Mouse (Mus musculus): Measurements from ENCODE around the gene Cldn7.
A peak's percentile ranks its signal among the peaks of the same experiment; 100 is the strongest.
"Not testable (repeated sequence)": the region's sequence is repeated elsewhere in the genome, so short reads cannot be mapped to it uniquely, and the experiment has no call there.

The Cldn7 gene

GRCm38 (mm10) chr11:69964650-69965270 lies at the start of gene Cldn7:
Gene Cldn7 (plus strand): TSS chr11:69964779.
- DNase-seq (ENCODE audit: low read depth, low spot score) = no peak

DNA sequence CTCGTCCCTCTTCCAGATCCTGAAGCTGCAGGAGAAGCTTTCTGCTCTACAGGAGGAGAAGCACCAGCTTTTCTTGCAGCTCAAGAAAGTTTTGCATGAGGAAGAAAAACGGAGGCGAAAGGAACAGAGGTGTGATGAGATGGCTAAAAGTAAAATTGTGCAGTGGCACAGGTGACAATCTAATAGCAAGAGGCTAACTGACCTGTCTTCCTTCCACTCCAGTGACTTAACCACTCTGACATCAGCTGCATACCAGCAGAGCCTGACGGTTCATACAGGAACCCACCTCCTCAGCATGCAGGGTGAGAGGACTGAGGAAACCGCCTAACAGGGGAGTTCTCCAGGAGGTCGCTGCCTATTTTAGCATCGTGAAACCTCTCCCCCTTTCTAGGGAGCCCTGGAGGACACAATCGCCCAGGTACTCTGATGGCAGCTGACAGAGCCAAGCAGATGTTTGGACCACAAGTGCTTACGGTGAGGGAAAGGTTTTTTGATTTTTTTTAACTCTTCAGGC lies 49.6 kb upstream of the Cldn7 start:
- DNase-seq (ENCODE audit: low read depth, low spot score) = no peak

- no peak for DNase-seq (ENCODE audit: low read depth, low spot score)
These were observed 48.6 kb upstream of the Cldn7 start for GRCm38 (mm10) chr11:69915667-69916627.

DNA sequence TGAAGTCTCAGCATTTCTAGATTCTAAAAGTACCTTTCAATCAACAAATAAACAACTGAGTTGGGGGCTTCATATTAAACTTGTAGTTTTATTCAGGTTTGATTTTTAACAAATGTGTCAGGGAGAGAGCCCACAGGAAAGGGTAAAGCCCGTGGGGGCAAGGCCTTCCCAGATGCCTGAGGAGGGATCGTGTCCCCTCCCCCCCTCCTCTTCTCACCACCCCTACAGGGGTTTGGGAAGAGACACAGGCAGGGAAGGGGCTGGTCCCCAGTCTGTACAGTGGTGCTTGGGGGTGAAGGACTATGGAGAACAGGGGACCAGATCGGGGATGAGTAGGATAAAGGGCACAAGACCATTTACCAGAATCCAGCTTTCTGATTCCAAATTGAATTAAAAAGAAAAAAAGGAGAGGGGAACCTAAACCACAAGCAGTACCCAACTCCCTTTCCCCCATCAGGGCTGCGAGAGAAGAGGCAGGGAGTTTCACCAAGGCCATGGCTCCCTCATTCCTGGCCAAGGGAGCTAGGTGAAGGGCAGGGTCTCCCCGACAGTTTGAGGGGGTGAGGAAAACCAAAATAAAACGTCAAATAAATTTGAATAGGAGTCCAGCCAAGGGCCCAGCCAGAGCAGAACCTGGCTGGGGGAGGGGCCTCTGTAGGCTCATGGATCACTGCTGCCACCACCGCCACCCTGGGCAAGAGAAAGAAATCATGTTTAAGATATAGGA lies 47.8 kb upstream of the Cldn7 start:
- not testable (repeated sequence) for DNase-seq (ENCODE audit: low read depth, low spot score)

GRCm38 (mm10) chr11:69917379-69917948 lies 47.1 kb upstream of the Cldn7 start:
- DNase-seq (ENCODE audit: low read depth, low spot score) = no peak

GRCm38 (mm10) chr11:69918118-69918517 lies 46.5 kb upstream of the Cldn7 start:
- DNase-seq (ENCODE audit: low read depth, low spot score) = no peak

DNA sequence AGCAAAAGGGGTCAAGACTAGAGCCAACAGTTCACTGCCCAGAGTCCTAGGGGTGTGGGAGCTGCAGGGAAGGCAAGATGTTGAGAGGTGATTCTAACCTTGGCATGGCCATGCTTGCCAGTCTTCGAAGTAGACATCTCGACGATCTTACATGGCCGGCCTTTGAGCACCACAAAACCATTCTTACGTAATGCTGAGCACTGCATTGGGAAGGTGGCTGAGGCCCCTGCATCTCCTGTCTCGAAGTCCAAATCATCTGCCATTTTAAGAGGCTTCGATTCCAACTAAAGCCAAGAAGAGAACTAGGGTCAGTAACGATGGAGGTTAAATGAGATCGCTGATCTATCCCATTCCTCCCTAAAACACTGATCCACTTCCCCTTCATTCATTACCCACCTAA lies 45.5 kb upstream of the Cldn7 start:
- no peak for DNase-seq (ENCODE audit: low read depth, low spot score)

DNA sequence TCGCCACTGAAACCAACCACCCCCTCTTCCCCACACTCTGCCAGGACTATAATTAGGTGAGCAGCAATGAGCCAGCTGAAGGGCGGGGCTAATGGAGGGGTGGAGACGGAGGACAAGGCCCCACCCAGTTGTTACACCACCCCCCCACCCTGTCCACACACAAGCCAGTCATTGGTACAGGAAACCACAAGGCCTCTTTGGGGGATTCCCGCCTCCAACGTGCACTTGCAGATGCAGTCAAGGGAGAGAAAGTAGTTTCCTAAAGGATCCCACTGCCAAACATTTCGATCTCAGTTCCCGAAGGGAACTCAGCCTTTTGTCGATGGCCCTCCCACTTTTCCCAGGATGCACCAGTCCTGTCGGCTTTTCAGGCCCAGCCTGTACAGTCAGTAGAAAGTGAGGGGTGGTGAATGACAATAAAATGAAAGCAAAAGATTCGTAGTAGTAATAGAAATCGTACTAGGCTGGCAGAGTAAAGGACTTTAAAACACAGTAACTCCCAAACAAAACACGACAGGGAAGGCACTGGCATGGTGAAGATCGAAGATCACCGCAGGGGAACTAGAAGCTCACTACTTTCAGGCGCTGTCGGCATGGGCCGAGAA lies 44.8 kb upstream of the Cldn7 start:
- peak; percentile 94 for DNase-seq (ENCODE audit: low read depth, low spot score)

DNA sequence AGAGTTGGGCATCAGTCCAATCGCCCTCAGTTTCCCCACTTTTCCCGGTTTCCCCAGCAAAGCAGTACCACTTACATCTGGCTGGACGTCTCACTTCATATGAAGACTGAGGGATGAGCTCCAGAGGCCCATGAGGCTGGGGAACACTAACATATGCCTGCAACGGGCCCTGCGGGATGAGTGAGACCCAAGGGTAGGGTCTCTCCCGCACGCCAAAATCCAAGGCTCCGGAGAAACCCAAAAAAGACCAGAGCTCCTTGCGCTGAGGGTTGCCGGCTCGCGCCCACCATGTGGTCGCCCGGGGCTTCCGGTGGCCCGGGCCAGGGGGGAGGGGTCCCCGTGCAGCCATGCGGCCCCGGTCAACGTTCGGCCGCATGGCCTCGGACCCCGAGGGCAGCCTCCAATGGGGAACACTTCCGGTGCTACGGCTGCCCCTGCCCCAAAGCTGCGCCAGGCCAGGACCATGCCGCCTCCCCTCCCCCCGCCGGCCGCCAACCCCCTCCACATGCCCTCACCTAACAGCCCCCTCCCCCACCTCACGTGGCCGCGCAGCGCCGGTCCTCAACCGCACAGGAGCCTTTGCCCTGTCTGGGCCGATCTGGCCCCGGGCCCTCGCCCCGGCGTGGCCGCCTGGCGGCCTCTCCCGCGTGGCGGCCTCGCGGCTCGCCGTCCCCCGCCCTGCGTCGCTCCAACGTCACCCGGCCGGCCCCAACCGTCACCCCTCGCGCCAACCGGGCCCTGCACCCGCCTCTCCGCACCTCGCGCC lies 44.1 kb upstream of the Cldn7 start:
- DNase-seq (ENCODE audit: low read depth, low spot score) = peak; percentile 77

DNA sequence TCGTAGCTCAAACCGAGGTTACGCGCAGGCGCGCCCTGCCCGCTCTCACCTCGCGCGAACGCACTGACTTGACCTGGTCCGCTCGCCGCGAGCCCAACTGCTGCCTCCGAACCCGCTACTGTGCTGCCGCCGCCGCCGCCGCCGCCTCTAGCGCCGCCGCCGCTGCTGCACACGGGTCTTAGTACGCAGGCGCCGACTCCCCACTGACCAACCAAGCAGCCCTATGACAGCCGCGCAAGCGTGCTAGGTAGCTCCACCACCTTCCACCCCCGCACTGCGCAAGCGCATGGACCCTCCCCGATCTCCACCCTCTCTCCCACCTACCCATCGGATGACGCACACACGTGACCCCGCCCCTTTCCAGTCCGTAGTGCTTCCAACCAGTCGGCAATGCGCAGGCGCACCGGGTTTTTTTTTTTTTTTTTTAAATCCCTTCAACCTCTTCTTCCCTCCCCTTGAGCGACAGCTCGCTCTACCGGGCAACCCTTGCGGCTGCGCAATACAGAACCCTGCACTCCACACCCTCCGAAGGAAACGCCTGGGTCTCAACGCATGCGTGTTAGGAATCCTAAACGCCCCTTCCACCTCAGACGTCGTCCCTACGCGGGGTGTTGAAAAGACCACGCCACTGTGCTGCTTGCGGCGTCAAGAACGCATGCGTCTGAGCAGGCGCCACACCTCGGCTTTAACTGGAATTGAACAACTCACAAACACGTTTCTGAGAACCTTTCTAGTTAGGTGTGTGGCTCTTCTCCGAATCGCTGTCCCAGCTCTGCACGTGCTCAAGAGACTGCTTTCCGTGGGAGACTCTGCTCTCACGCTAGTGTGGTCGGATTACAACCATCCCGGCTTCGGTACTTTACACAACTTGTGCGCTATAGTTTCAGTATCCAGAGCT lies 43.2 kb upstream of the Cldn7 start, which contains the start of gene Eif5a:
TSS of gene Eif5a (minus strand) at position 845 of the 898 bp plus-strand sequence.
- peak; percentile 100 for DNase-seq (ENCODE audit: low read depth, low spot score)

- no peak for DNase-seq (ENCODE audit: low read depth, low spot score)
These were observed 42.4 kb upstream of the Cldn7 start for GRCm38 (mm10) chr11:69922012-69922756.

DNA sequence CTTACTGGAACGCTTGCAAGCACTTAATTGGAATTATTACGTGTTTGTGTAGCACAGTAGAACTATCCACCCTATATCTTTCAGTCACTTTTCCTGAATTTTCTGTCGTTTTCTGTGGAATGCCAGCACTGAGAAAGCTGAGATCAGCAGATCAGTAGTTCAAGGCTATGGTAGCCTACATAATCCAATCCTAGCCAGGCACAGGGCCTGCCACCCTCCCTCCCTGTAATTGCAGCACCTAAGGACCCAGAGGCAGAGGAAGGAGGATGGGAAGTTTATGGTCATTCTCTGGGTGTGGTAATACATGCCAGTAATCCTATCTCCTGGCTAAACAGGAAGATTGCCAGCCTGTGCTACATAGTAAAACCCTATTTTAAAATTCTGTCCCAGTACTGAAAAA lies 41.8 kb upstream of the Cldn7 start:
- DNase-seq (ENCODE audit: low read depth, low spot score) = no peak

DNA sequence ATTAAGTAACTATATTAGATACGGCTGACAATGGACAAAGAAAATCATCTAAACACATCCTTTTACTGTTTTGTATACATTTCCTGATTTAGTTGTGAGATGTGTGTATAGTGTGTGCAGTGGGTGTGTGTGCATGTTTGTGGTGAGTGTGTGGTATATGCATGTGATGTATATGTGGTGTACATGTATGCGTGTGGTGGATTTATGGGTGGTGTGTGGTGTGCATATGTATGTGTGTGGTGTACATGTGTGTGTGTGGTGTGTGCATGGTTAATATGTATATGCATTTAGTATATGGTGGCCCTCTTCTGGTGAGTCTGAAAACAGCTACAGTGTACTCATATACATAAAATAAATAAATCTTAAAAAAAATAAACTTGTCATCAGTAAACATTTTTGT lies 37.1 kb upstream of the Cldn7 start:
- DNase-seq (ENCODE audit: low read depth, low spot score) = no peak

GRCm38 (mm10) chr11:69929712-69930111 lies 34.9 kb upstream of the Cldn7 start:
- no peak for DNase-seq (ENCODE audit: low read depth, low spot score)

DNA sequence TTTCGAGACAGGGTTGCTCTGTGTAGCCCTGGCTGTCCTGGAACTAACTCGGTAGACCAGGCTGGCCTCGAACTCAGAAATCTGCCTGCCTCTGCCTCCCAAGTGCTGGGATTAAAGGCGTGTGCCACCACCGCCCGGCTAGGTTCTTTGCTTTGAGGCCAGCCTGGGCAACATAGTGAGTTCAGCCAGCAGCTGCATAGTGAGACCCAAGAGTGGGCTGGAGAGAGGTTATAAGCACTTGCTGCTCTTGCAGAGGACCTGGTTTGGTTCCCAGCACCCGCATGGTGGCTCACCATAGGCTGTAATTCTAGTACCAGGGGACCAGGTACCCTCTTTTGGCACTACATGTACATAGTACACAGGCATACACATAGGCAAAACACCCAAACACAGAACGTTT lies 34.4 kb upstream of the Cldn7 start:
- not testable (repeated sequence) for DNase-seq (ENCODE audit: low read depth, low spot score)

DNA sequence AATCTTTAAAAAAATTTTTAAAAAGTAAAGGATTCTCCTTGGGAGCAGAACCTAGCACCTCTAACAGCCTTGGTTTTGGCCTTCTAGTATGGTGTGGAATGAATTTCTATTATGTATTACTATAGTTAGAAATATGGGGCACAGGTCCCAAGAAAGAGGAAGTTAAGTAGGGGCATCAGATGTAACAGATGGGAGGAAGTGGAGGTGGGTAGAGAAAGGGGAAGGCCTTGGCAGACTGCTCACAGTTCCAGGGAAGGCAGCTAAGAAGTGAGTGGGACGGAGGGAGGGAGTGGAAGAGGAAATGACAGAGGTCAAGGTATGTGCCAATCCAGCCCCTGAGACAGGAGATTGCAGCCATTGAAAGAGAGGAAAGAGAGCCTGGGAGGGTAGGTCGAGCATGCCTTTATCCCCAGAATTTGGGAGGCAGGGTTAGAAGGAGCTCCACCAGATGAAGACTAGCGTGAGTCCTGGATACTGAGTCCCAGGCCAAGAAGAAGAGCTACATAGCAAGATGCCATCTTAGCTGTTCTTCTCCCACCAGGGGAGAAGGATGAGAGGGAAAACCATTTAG lies 33.5 kb upstream of the Cldn7 start:
- no peak for DNase-seq (ENCODE audit: low read depth, low spot score)

DNA sequence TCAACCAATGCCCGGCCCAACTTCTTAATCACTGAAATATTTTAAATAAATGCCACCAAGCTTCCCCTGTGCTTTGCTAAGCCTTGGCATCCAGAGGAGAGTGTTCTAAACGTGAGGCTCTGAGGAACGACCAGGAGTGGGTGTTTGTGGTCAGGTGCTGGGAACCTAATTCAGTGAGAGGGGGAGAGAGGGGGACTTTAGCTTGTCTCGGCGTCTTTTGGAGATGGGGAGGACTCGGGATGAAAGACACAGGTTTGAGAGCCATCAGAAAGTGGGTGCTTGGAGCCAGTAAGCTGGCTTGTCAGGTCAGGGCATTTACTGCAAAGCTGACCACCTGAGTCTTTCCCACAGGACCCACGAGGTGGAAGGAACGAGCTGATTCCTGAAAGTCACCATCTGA lies 32.8 kb upstream of the Cldn7 start:
- DNase-seq (ENCODE audit: low read depth, low spot score) = no peak

- no peak for DNase-seq (ENCODE audit: low read depth, low spot score)
These were observed 32.3 kb upstream of the Cldn7 start for GRCm38 (mm10) chr11:69932254-69932653.
